9 mouse cellular contexts compared by ENCODE assay signal in the genomic region with DNA sequence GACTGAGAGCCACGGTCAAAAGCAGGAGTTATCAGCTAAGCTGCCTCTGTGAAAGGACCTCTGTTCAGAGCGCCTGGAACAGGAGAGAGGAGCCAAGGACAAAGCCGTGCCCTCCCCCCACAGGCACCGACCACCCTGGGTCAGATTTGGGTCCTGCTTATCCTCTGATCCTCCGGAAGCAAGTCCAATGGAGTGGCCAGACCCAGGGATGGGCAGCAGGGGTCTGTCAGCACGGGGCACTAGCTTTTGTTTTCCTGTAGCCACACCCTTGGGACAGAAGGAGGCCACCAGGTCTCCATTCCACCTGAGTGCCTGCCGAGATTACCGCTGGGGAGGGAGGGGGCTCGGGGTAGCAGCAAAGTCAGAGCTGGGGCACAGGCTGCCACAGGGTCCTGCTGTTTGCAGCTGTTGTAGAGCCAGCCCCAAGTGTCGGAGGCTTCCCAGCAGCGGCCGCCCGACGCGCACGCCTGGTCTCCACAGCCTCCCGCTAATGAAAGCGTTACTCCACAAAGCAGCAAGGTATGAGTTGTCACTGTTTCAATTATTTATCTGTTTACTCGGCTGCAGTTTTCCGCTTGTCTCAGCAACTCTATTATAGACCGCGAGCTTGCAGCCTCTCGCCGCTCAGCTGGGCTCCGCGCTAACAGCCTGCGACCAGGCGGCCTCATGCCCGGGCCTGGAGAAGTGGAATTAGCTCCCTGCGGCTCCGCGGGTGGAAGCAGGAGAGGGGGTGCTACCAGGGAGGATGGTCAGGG.
DNase-seq lines count a peak whose midpoint lies in the region; ATAC-seq lines count a peak whose summit lies in the region.
"Had no signal": no experiment of that assay in that cellular context is flagged by ENCODE, and none has a peak within 500 bp of the region (broad histone marks: within the 10 kb centered on the region; RNA-seq: fewer than 3 reads in every experiment).

No protein-coding gene starts in this region.

- no peak overlapping the region for H3K27ac ChIP-seq in limb, embryonic 12.5 days
- no peak overlapping the region for H3K27ac ChIP-seq in stomach, embryonic 16.5 days (ENCODE audit: low read length)
- H3K27ac ChIP-seq: liver, embryonic 14.5 days had no signal

- peaks cover 71% of the 10 kb centered on the region for H3K27me3 ChIP-seq in limb, embryonic 12.5 days
- H3K27me3 ChIP-seq in stomach, embryonic 16.5 days (ENCODE audit: control insufficient read depth, insufficient read depth, low read length), result peaks cover 26% of the 10 kb centered on the region

- 2% methylated on average over 32 of the region's 32 CpGs for WGBS in limb, embryonic 12.5 days
- 5% methylated on average over 32 of the region's 32 CpGs for WGBS in stomach, embryonic 16.5 days

- peak overlapping the region; percentile 26 for H3K4me3 ChIP-seq in limb, embryonic 12.5 days (replicated peaks)
- H3K4me3 ChIP-seq in stomach, embryonic 16.5 days (replicated peaks; ENCODE audit: low read length), result peak overlapping the region; percentile 2; the same call in 1 of the 2 replicates

- H3K4me1 ChIP-seq in limb, embryonic 12.5 days (replicated peaks), result peaks cover 34% of the 10 kb centered on the region
- H3K4me1 ChIP-seq in stomach, embryonic 16.5 days (ENCODE audit: control insufficient read depth, insufficient read depth, low read length), result no peaks in the 10 kb centered on the region

- peak overlapping the region; percentile 53 for H3K4me2 ChIP-seq in limb, embryonic 12.5 days
- H3K4me2 ChIP-seq in stomach, embryonic 16.5 days (ENCODE audit: low read depth, low read length), result no peak overlapping the region; the same call in 1 of the 2 replicates

- H3K9me3 ChIP-seq in limb, embryonic 12.5 days, result no peaks in the 10 kb centered on the region
- no peaks in the 10 kb centered on the region for H3K9me3 ChIP-seq in stomach, embryonic 16.5 days (replicated peaks; ENCODE audit: control insufficient read depth, low read length)

- H3K9ac ChIP-seq in limb, embryonic 12.5 days (replicated peaks), result peak overlapping the region; percentile 34
- H3K9ac ChIP-seq in stomach, embryonic 16.5 days (ENCODE audit: low read length), result no peak overlapping the region
- H3K9ac ChIP-seq: liver, embryonic 14.5 days had no signal

- peak; percentile 36 for DNase-seq in embryo, embryonic 11 days
- DNase-seq in embryo, embryonic 10 days (ENCODE audit: low spot score), result no peak
- peak; percentile 26 for DNase-seq in testis, postnatal 14 days (ENCODE audit: low spot score)
- DNase-seq in testis, postnatal 10 days (ENCODE audit: low spot score), result no peak
- DNase-seq in lung, postnatal 10 days, result no peak
- no peak for DNase-seq in urinary bladder, postnatal 10 days (ENCODE audit: low spot score)

- 0 out of 2 replicates have a peak, but pooled peaks have one; percentile 23 for ATAC-seq in limb, embryonic 12.5 days (ENCODE audit: insufficient number of reproducible peaks, insufficient read depth, low FRiP score, low TSS enrichment, low read depth)
- no peak for ATAC-seq in stomach, embryonic 16.5 days (ENCODE audit: insufficient read depth, low FRiP score)

- no peaks in the 10 kb centered on the region for H3K36me3 ChIP-seq in limb, embryonic 12.5 days
- H3K36me3 ChIP-seq in stomach, embryonic 16.5 days (ENCODE audit: control insufficient read depth, insufficient read depth, low read length), result no peaks in the 10 kb centered on the region

Comparison
In these comparisons a context has a peak if more than half of its experiments do, and no peak if none do; other contexts are left out.
1. DNase-seq: peak in embryo, embryonic 11 days (single experiment) and testis, postnatal 14 days (single experiment); none in embryo, embryonic 10 days (single experiment), testis, postnatal 10 days (single experiment), lung, postnatal 10 days (single experiment) and urinary bladder, postnatal 10 days (single experiment).